Mouse (Mus musculus) embryonic facial prominence, embryonic 10.5 days (tissue): ENCODE data around the gene Hoxd3. TPM values are rescaled to one million over a fixed set of nuclear protein-coding genes. Genes with fewer than 3 reads are reported as not detected.

Source experiments
- DNase-seq: peaks from one replicate; pipeline ENCODE4 v3.0.0-alpha.2; 2017; ENCODE audit warnings: low spot score
- H3K27ac ChIP-seq: fragments of 300-500 bp; sonication (generic); replicated peaks from 2 replicates; pipeline ENCODE4 v1.5.1; 2016; ENCODE audit warnings: mild to moderate bottlenecking
- H3K27me3 ChIP-seq: fragments of 300-500 bp; sonication (generic); replicated peaks from 2 replicates; pipeline ENCODE4 v1.6.1; 2016; ENCODE audit warnings: low read depth, mild to moderate bottlenecking; ENCODE audit not compliant: poor library complexity, severe bottlenecking
- H3K36me3 ChIP-seq: fragments of 300-500 bp; sonication (generic); replicated peaks from 2 replicates; pipeline ENCODE4 v1.6.1; 2016; ENCODE audit warnings: mild to moderate bottlenecking, moderate library complexity
- H3K4me1 ChIP-seq: fragments of 300-500 bp; sonication (generic); 2 replicates; pipeline ENCODE4 v1.6.1; 2016
- H3K4me3 ChIP-seq: fragments of 300-500 bp; sonication (generic); 2 replicates; pipeline ENCODE4 v1.5.1; 2016; ENCODE audit warnings: mild to moderate bottlenecking, moderate library complexity
- H3K9me3 ChIP-seq: fragments of 300-500 bp; sonication (generic); 2 replicates; pipeline ENCODE4 v1.6.1; 2016; ENCODE audit warnings: mild to moderate bottlenecking
- WGBS: fragments of 180-500 bp; shearing (Covaris S2); methylation state at CpG from one replicate; pipeline ENCODE4 v1.1.7; 2016; 5-methylcytosine and 5-hydroxymethylcytosine counted together
- polyA plus RNA-seq: library from polyadenylated mRNA; unstranded; fragments of >200 nt; fragmentation: Nextera tagmentation; extraction: Ambion mirVana; gene quantifications from 2 replicates; pipeline ENCODE4 v1.2.1, GENCODE M21; 2016

Gene Hoxd3
- polyA plus RNA-seq, 1 experiment from 2014 or later = 1.7 TPM

- Histone ChIP-seq H3K9me3 (no peaks in the 10 kb centered on the region), H3K4me1 (peaks cover 12% of the 10 kb centered on the region), H3K27ac (no peak overlapping the region), H3K4me3 (no peak overlapping the region), H3K27me3 (peaks cover 100% of the 10 kb centered on the region), H3K36me3 (no peaks in the 10 kb centered on the region)
- peak; percentile 33 for DNase-seq
- 3% methylated on average over 13 of the region's 13 CpGs for WGBS
Measured at GRCm38 (mm10) chr2:74706393-74706960, 5.2 kb upstream of the Hoxd3 start.

GRCm38 (mm10) chr2:74707599-74707998 is 4.1 kb upstream of the Hoxd3 start:
- H3K4me3 ChIP-seq = no peak overlapping the region
- peaks cover 100% of the 10 kb centered on the region for H3K27me3 ChIP-seq
- peak; percentile 22 for DNase-seq
- H3K4me1 ChIP-seq = peaks cover 19% of the 10 kb centered on the region
- H3K27ac ChIP-seq = no peak overlapping the region
- 5% methylated on average over 7 of the region's 7 CpGs for WGBS
- no peaks in the 10 kb centered on the region for H3K9me3 ChIP-seq
- H3K36me3 ChIP-seq = no peaks in the 10 kb centered on the region

GRCm38 (mm10) chr2:74708676-74709075 is 3.1 kb upstream of the Hoxd3 start:
- Histone ChIP-seq H3K36me3 (no peaks in the 10 kb centered on the region), H3K27me3 (peaks cover 100% of the 10 kb centered on the region), H3K4me1 (peaks cover 19% of the 10 kb centered on the region), H3K4me3 (no peak overlapping the region), H3K9me3 (no peaks in the 10 kb centered on the region), H3K27ac (no peak overlapping the region)
- DNase-seq = peak; percentile 18
- WGBS = 5% methylated on average over 4 of the region's 4 CpGs

- WGBS = 4% methylated on average over 5 of the region's 5 CpGs
- Histone ChIP-seq H3K4me3 (no peak overlapping the region), H3K27ac (no peak overlapping the region), H3K27me3 (peaks cover 100% of the 10 kb centered on the region), H3K4me1 (peaks cover 15% of the 10 kb centered on the region), H3K9me3 (no peaks in the 10 kb centered on the region), H3K36me3 (no peaks in the 10 kb centered on the region)
- DNase-seq = peak; percentile 25
Measured at GRCm38 (mm10) chr2:74709465-74710419, 2.0 kb upstream of the Hoxd3 start.

- H3K9me3 ChIP-seq = no peaks in the 10 kb centered on the region
- H3K4me1 ChIP-seq = peaks cover 10% of the 10 kb centered on the region
- no peak overlapping the region for H3K4me3 ChIP-seq
- peak; percentile 38 for DNase-seq
- H3K27me3 ChIP-seq = peaks cover 100% of the 10 kb centered on the region
- no peaks in the 10 kb centered on the region for H3K36me3 ChIP-seq
- WGBS = 1% methylated on average over 16 of the region's 16 CpGs
- H3K27ac ChIP-seq = no peak overlapping the region
Measured at GRCm38 (mm10) chr2:74710929-74711543, 691 bp upstream of the Hoxd3 start.

- Histone ChIP-seq H3K4me3 (no peak overlapping the region), H3K4me1 (peaks cover 13% of the 10 kb centered on the region), H3K9me3 (no peaks in the 10 kb centered on the region), H3K27ac (no peak overlapping the region), H3K36me3 (no peaks in the 10 kb centered on the region), H3K27me3 (peaks cover 100% of the 10 kb centered on the region)
- 4% methylated on average over 19 of the region's 19 CpGs for WGBS
- DNase-seq = peak; percentile 23
Measured at GRCm38 (mm10) chr2:74713239-74714150, 1.8 kb downstream of the Hoxd3 start.

- Histone ChIP-seq H3K4me1 (peaks cover 13% of the 10 kb centered on the region), H3K27ac (no peak overlapping the region), H3K4me3 (no peak overlapping the region), H3K27me3 (peaks cover 100% of the 10 kb centered on the region), H3K36me3 (no peaks in the 10 kb centered on the region), H3K9me3 (no peaks in the 10 kb centered on the region)
- 2% methylated on average over 18 of the region's 18 CpGs for whole genome bisulfite sequencing
- peak; percentile 30 for DNase-seq
Measured at GRCm38 (mm10) chr2:74714156-74714789, 2.5 kb downstream of the Hoxd3 start.

GRCm38 (mm10) chr2:74714881-74715280 is 3.2 kb downstream of the Hoxd3 start:
- Histone ChIP-seq H3K9me3 (no peaks in the 10 kb centered on the region), H3K27me3 (peaks cover 100% of the 10 kb centered on the region), H3K36me3 (no peaks in the 10 kb centered on the region), H3K27ac (no peak overlapping the region), H3K4me1 (peaks cover 13% of the 10 kb centered on the region), H3K4me3 (no peak overlapping the region)
- peak; percentile 51 for DNase-seq
- WGBS = 1% methylated on average over 14 of the region's 14 CpGs

- Histone ChIP-seq H3K27ac (no peak overlapping the region), H3K4me3 (peak overlapping the region; percentile 45), H3K36me3 (no peaks in the 10 kb centered on the region), H3K27me3 (peaks cover 100% of the 10 kb centered on the region), H3K4me1 (peaks cover 13% of the 10 kb centered on the region), H3K9me3 (no peaks in the 10 kb centered on the region)
- 2% methylated on average over 26 of the region's 26 CpGs for WGBS
- peak; percentile 92 for DNase-seq
Measured at GRCm38 (mm10) chr2:74715504-74716241, 3.9 kb downstream of the Hoxd3 start.

- no peak for DNase-seq
- H3K4me1 ChIP-seq = peaks cover 6% of the 10 kb centered on the region; the same call in 1 of the 2 replicates
Measured at GRCm38 (mm10) chr2:74720384-74720783, 8.7 kb downstream of the Hoxd3 start.

GRCm38 (mm10) chr2:74720955-74721491 is 9.3 kb downstream of the Hoxd3 start:
- 3% methylated on average over 5 of the region's 5 CpGs for WGBS
- Histone ChIP-seq H3K27me3 (peaks cover 100% of the 10 kb centered on the region), H3K4me3 (no peak overlapping the region)

More at GRCm38 (mm10) chr2:74720384-74720783, 8.7 kb downstream of the Hoxd3 start:
- no peaks in the 10 kb centered on the region for H3K36me3 ChIP-seq
- H3K9me3 ChIP-seq = no peaks in the 10 kb centered on the region
- H3K4me3 ChIP-seq = no peak overlapping the region
- WGBS = 4% methylated on average over 2 of the region's 2 CpGs
- peaks cover 100% of the 10 kb centered on the region for H3K27me3 ChIP-seq
- H3K27ac ChIP-seq = no peak overlapping the region

More at GRCm38 (mm10) chr2:74720955-74721491, 9.3 kb downstream of the Hoxd3 start:
- Histone ChIP-seq H3K36me3 (no peaks in the 10 kb centered on the region), H3K9me3 (no peaks in the 10 kb centered on the region), H3K27ac (no peak overlapping the region), H3K4me1 (peaks cover 3% of the 10 kb centered on the region; the same call in 1 of the 2 replicates)
- peak; percentile 21 for DNase-seq
